Mouse (Mus musculus): ENCODE measurements around the gene Tmem178b. TPM values are rescaled to one million over a fixed set of nuclear protein-coding genes. Genes with fewer than 3 reads are reported as not detected.

Tmem178b gene
- polyA plus RNA-seq, 1 experiment from 2014 or later = 1.2 TPM

- Histone ChIP-seq H3K4me3 (replicated peaks; ENCODE audit: low read length) (no peak overlapping the region), H3K36me3 (ENCODE audit: control insufficient read depth, insufficient read depth, low read length) (no peaks in the 10 kb centered on the region), H3K27ac (ENCODE audit: low read length) (no peak overlapping the region), H3K9me3 (replicated peaks; ENCODE audit: control insufficient read depth, low read length) (no peaks in the 10 kb centered on the region), H3K27me3 (ENCODE audit: control insufficient read depth, insufficient read depth, low read length) (no peaks in the 10 kb centered on the region), H3K4me1 (ENCODE audit: control insufficient read depth, insufficient read depth, low read length) (no peaks in the 10 kb centered on the region), H3K4me2 (ENCODE audit: low read depth, low read length) (no peak overlapping the region), H3K9ac (ENCODE audit: low read length) (no peak overlapping the region)
- 72% methylated on average over 2 of the region's 2 CpGs for WGBS
- no peak for ATAC-seq (ENCODE audit: insufficient read depth, low FRiP score)
Observed at GRCm38 (mm10) chr6:40228981-40229380, 355.9 kb downstream of the Tmem178b start.

- no peaks in the 10 kb centered on the region for H3K4me1 ChIP-seq (ENCODE audit: control insufficient read depth, insufficient read depth, low read length)
- H3K9ac ChIP-seq (ENCODE audit: low read length) = no peak overlapping the region
- no peaks in the 10 kb centered on the region for H3K27me3 ChIP-seq (ENCODE audit: control insufficient read depth, insufficient read depth, low read length)
- ATAC-seq (ENCODE audit: insufficient read depth, low FRiP score) = no peak
- 88% methylated on average over 9 of the region's 9 CpGs for WGBS
- H3K4me3 ChIP-seq (replicated peaks; ENCODE audit: low read length) = no peak overlapping the region
- no peak overlapping the region for H3K27ac ChIP-seq (ENCODE audit: low read length)
- no peak overlapping the region for H3K4me2 ChIP-seq (ENCODE audit: low read depth, low read length)
- no peaks in the 10 kb centered on the region for H3K36me3 ChIP-seq (ENCODE audit: control insufficient read depth, insufficient read depth, low read length)
- no peaks in the 10 kb centered on the region for H3K9me3 ChIP-seq (replicated peaks; ENCODE audit: control insufficient read depth, low read length)
Observed at GRCm38 (mm10) chr6:40229985-40230384, 356.9 kb downstream of the Tmem178b start.

DNA sequence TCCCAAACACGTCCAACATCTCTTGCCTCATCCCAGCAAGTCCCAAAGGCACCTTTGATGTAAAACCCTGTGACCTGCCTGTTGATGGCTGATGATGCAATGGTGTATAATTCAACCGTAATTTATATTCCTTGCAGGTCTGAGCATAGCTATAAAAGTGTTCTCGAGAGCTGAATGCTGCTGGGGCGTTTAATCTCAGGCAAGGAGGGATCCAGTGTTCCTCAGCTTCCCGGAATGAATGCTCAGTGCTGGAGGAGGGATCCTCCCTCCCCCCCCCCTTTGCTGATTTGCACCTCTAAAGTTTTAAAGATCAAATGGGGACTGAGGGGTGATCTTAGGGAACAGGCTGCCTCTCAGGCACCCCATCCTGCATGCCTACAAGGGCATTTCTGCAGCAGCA is 361.0 kb downstream of the Tmem178b start:
- H3K27ac ChIP-seq (ENCODE audit: low read length) = no peak overlapping the region
- no peak overlapping the region for H3K4me3 ChIP-seq (replicated peaks; ENCODE audit: low read length)
- no peaks in the 10 kb centered on the region for H3K4me1 ChIP-seq (ENCODE audit: control insufficient read depth, insufficient read depth, low read length)
- no peaks in the 10 kb centered on the region for H3K9me3 ChIP-seq (replicated peaks; ENCODE audit: control insufficient read depth, low read length)
- H3K27me3 ChIP-seq (ENCODE audit: control insufficient read depth, insufficient read depth, low read length) = no peaks in the 10 kb centered on the region
- no peak overlapping the region for H3K9ac ChIP-seq (ENCODE audit: low read length)
- H3K4me2 ChIP-seq (ENCODE audit: low read depth, low read length) = no peak overlapping the region
- ATAC-seq (ENCODE audit: insufficient read depth, low FRiP score) = no peak
- no peaks in the 10 kb centered on the region for H3K36me3 ChIP-seq (ENCODE audit: control insufficient read depth, insufficient read depth, low read length)
- 48% methylated on average over 5 of the region's 5 CpGs for WGBS

DNA sequence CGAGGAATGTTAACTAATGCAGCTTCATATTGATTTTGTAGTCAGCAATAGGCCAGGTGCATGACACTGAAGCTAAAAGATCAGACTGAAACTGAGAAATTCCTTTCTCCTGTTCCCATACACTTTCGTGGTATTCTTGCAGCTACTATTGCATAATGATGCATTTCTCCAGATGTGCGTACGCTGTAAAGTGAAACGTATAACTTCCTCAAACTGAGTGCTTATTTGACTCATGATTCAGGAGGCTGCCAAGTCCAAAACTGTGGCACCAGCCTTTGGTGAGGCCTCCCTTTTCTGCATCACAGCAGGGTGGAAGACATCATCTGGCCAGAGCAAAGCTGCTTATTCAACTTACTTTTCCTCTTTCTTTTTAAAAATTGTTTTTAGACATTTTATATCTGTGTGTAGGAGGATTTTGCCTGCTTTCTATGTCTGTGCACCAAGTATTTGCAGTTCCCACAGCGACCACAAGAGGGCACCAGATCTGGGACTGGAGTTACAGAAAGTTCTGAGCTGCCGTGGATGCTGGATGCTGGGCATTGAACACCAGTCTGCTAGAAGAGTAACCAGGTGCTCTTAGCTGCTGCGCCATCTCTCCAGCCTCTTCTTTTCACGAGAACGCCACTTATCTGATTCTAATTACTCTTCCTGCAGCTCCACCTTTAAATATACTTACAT is 362.9 kb downstream of the Tmem178b start:
- WGBS = 31% methylated on average over 10 of the region's 10 CpGs
- Histone ChIP-seq H3K36me3 (ENCODE audit: control insufficient read depth, insufficient read depth, low read length) (no peaks in the 10 kb centered on the region), H3K4me2 (ENCODE audit: low read depth, low read length) (no peak overlapping the region), H3K4me1 (ENCODE audit: control insufficient read depth, insufficient read depth, low read length) (no peaks in the 10 kb centered on the region), H3K4me3 (replicated peaks; ENCODE audit: low read length) (no peak overlapping the region), H3K9me3 (replicated peaks; ENCODE audit: control insufficient read depth, low read length) (no peaks in the 10 kb centered on the region), H3K27me3 (ENCODE audit: control insufficient read depth, insufficient read depth, low read length) (no peaks in the 10 kb centered on the region), H3K27ac (ENCODE audit: low read length) (no peak overlapping the region), H3K9ac (ENCODE audit: low read length) (no peak overlapping the region)
- no peak for ATAC-seq (ENCODE audit: insufficient read depth, low FRiP score)

- Histone ChIP-seq H3K9ac (ENCODE audit: low read length) (no peak overlapping the region), H3K36me3 (ENCODE audit: control insufficient read depth, insufficient read depth, low read length) (no peaks in the 10 kb centered on the region), H3K27ac (ENCODE audit: low read length) (no peak overlapping the region), H3K4me1 (ENCODE audit: control insufficient read depth, insufficient read depth, low read length) (no peaks in the 10 kb centered on the region), H3K4me2 (ENCODE audit: low read depth, low read length) (no peak overlapping the region), H3K9me3 (replicated peaks; ENCODE audit: control insufficient read depth, low read length) (no peaks in the 10 kb centered on the region), H3K4me3 (replicated peaks; ENCODE audit: low read length) (no peak overlapping the region), H3K27me3 (ENCODE audit: control insufficient read depth, insufficient read depth, low read length) (no peaks in the 10 kb centered on the region)
- no peak for ATAC-seq (ENCODE audit: insufficient read depth, low FRiP score)
- WGBS = 63% methylated on average over 13 of the region's 13 CpGs
Observed at GRCm38 (mm10) chr6:40236841-40237765, 364.0 kb downstream of the Tmem178b start.

DNA sequence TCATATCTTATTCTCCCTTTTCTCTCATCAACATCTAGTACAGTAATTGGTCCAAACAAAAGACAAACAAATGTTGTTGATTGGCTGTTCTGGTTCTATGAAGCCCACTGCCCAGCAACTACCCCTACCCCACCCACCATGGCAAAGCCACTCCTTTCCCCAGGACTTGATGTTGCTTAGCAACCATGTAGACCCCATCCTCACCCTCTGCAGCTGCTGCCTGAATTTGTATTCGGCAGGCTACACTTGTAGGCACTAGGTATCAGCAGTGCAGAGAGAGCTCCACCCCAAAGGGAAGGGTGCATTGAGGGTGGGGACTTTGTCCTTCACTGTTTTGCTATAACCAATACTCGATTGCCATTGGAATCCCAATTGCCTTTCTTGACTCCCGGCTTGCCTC is 365.8 kb downstream of the Tmem178b start:
- no peak for ATAC-seq (ENCODE audit: insufficient read depth, low FRiP score)
- Histone ChIP-seq H3K4me1 (ENCODE audit: control insufficient read depth, insufficient read depth, low read length) (no peaks in the 10 kb centered on the region), H3K9me3 (replicated peaks; ENCODE audit: control insufficient read depth, low read length) (no peaks in the 10 kb centered on the region), H3K27ac (ENCODE audit: low read length) (no peak overlapping the region), H3K4me2 (ENCODE audit: low read depth, low read length) (no peak overlapping the region), H3K4me3 (replicated peaks; ENCODE audit: low read length) (no peak overlapping the region), H3K27me3 (ENCODE audit: control insufficient read depth, insufficient read depth, low read length) (no peaks in the 10 kb centered on the region), H3K9ac (ENCODE audit: low read length) (no peak overlapping the region), H3K36me3 (ENCODE audit: control insufficient read depth, insufficient read depth, low read length) (no peaks in the 10 kb centered on the region)
- WGBS = 64% methylated on average over 3 of the region's 3 CpGs

GRCm38 (mm10) chr6:40240671-40241070 is 367.6 kb downstream of the Tmem178b start:
- WGBS = 45% methylated on average over 2 of the region's 2 CpGs
- no peak for ATAC-seq (ENCODE audit: insufficient read depth, low FRiP score)
- Histone ChIP-seq H3K27me3 (ENCODE audit: control insufficient read depth, insufficient read depth, low read length) (no peaks in the 10 kb centered on the region), H3K4me1 (ENCODE audit: control insufficient read depth, insufficient read depth, low read length) (no peaks in the 10 kb centered on the region), H3K36me3 (ENCODE audit: control insufficient read depth, insufficient read depth, low read length) (no peaks in the 10 kb centered on the region), H3K4me2 (ENCODE audit: low read depth, low read length) (no peak overlapping the region), H3K27ac (ENCODE audit: low read length) (no peak overlapping the region), H3K9ac (ENCODE audit: low read length) (no peak overlapping the region), H3K9me3 (replicated peaks; ENCODE audit: control insufficient read depth, low read length) (no peaks in the 10 kb centered on the region), H3K4me3 (replicated peaks; ENCODE audit: low read length) (no peak overlapping the region)

GRCm38 (mm10) chr6:40247398-40247946 is 374.4 kb downstream of the Tmem178b start:
- ATAC-seq (ENCODE audit: insufficient read depth, low FRiP score) = no peak
- no peaks in the 10 kb centered on the region for H3K4me1 ChIP-seq (ENCODE audit: control insufficient read depth, insufficient read depth, low read length)
- no peak overlapping the region for H3K9ac ChIP-seq (ENCODE audit: low read length)
- no peak overlapping the region for H3K4me3 ChIP-seq (replicated peaks; ENCODE audit: low read length)
- H3K4me2 ChIP-seq (ENCODE audit: low read depth, low read length) = no peak overlapping the region
- H3K36me3 ChIP-seq (ENCODE audit: control insufficient read depth, insufficient read depth, low read length) = no peaks in the 10 kb centered on the region
- WGBS = 92% methylated on average over 17 of the region's 17 CpGs
- no peak overlapping the region for H3K27ac ChIP-seq (ENCODE audit: low read length)
- no peaks in the 10 kb centered on the region for H3K27me3 ChIP-seq (ENCODE audit: control insufficient read depth, insufficient read depth, low read length)
- no peaks in the 10 kb centered on the region for H3K9me3 ChIP-seq (replicated peaks; ENCODE audit: control insufficient read depth, low read length)

- no peak overlapping the region for H3K9ac ChIP-seq (ENCODE audit: low read length)
- H3K4me1 ChIP-seq (ENCODE audit: control insufficient read depth, insufficient read depth, low read length) = no peaks in the 10 kb centered on the region
- no peaks in the 10 kb centered on the region for H3K9me3 ChIP-seq (replicated peaks; ENCODE audit: control insufficient read depth, low read length)
- no peak for ATAC-seq (ENCODE audit: insufficient read depth, low FRiP score)
- H3K27ac ChIP-seq (ENCODE audit: low read length) = no peak overlapping the region
- H3K4me2 ChIP-seq (ENCODE audit: low read depth, low read length) = no peak overlapping the region
- H3K4me3 ChIP-seq (replicated peaks; ENCODE audit: low read length) = no peak overlapping the region
- H3K27me3 ChIP-seq (ENCODE audit: control insufficient read depth, insufficient read depth, low read length) = no peaks in the 10 kb centered on the region
- H3K36me3 ChIP-seq (ENCODE audit: control insufficient read depth, insufficient read depth, low read length) = no peaks in the 10 kb centered on the region
Observed at GRCm38 (mm10) chr6:40249939-40250338, 376.9 kb downstream of the Tmem178b start.
